Mouse (Mus musculus): ENCODE results near the gene Sap30l. TPM values are rescaled to one million over a fixed set of nuclear protein-coding genes. Genes with fewer than 3 reads are reported as not detected.

The Sap30l gene
- 10.4 and 11.6 TPM in 2 replicates for polyA plus RNA-seq (2015; fragmentation: Nextera tagmentation; extraction: Ambion mirVana)

GRCm38 (mm10) chr11:57800971-57801765, at the start of gene Sap30l:
Gene Sap30l, plus strand, starts transcription at chr11:57801637.
- Histone ChIP-seq H3K27ac (peak within 1 kb of the TSS; percentile 67), H3K4me2 (peak within 1 kb of the TSS; percentile 94), H3K36me3 (no peaks in the 10 kb centered on the region), H3K4me3 (peak within 1 kb of the TSS; percentile 98), H3K27me3 (no peaks in the 10 kb centered on the region), H3K9me3 (no peaks in the 10 kb centered on the region), H3K9ac (peak within 1 kb of the TSS; percentile 83), H3K4me1 (peaks cover 29% of the 10 kb centered on the region)
- ATAC-seq (ENCODE audit: borderline replicate concordance, extremely low read depth, low FRiP score, low TSS enrichment) = peak; percentile 98
- under 1% methylated on average over 42 of the region's 66 CpGs for WGBS

- 52% methylated on average over 14 of the region's 14 CpGs for WGBS
- H3K9me3 ChIP-seq = no peaks in the 10 kb centered on the region
- no peaks in the 10 kb centered on the region for H3K36me3 ChIP-seq
- no peak overlapping the region for H3K27ac ChIP-seq
- no peak overlapping the region for H3K9ac ChIP-seq
- H3K4me1 ChIP-seq = no peaks in the 10 kb centered on the region
- H3K4me3 ChIP-seq = no peak overlapping the region
- H3K27me3 ChIP-seq = no peaks in the 10 kb centered on the region
- no peak overlapping the region for H3K4me2 ChIP-seq
- no peak for ATAC-seq (ENCODE audit: borderline replicate concordance, extremely low read depth, low FRiP score, low TSS enrichment)
Measured at GRCm38 (mm10) chr11:57753538-57754203, 47.8 kb upstream of the Sap30l start.

GRCm38 (mm10) chr11:57758621-57759020, 42.8 kb upstream of the Sap30l start:
- no peak for ATAC-seq (ENCODE audit: borderline replicate concordance, extremely low read depth, low FRiP score, low TSS enrichment)
- H3K9ac ChIP-seq = no peak overlapping the region
- no peaks in the 10 kb centered on the region for H3K9me3 ChIP-seq
- H3K4me3 ChIP-seq = no peak overlapping the region
- no peaks in the 10 kb centered on the region for H3K36me3 ChIP-seq
- no peaks in the 10 kb centered on the region for H3K27me3 ChIP-seq
- WGBS = 65% methylated on average over 9 of the region's 9 CpGs
- H3K4me1 ChIP-seq = no peaks in the 10 kb centered on the region
- no peak overlapping the region for H3K27ac ChIP-seq
- H3K4me2 ChIP-seq = no peak overlapping the region

- H3K27ac ChIP-seq = no peak overlapping the region
- no peaks in the 10 kb centered on the region for H3K27me3 ChIP-seq
- WGBS = 12% methylated on average over 14 of the region's 14 CpGs
- no peak for ATAC-seq (ENCODE audit: borderline replicate concordance, extremely low read depth, low FRiP score, low TSS enrichment)
- H3K36me3 ChIP-seq = no peaks in the 10 kb centered on the region
- H3K9ac ChIP-seq = no peak overlapping the region
- no peaks in the 10 kb centered on the region for H3K9me3 ChIP-seq
- H3K4me1 ChIP-seq = no peaks in the 10 kb centered on the region
- H3K4me3 ChIP-seq = no peak overlapping the region
- H3K4me2 ChIP-seq = no peak overlapping the region
Measured at GRCm38 (mm10) chr11:57760509-57761058, 40.9 kb upstream of the Sap30l start.

DNA sequence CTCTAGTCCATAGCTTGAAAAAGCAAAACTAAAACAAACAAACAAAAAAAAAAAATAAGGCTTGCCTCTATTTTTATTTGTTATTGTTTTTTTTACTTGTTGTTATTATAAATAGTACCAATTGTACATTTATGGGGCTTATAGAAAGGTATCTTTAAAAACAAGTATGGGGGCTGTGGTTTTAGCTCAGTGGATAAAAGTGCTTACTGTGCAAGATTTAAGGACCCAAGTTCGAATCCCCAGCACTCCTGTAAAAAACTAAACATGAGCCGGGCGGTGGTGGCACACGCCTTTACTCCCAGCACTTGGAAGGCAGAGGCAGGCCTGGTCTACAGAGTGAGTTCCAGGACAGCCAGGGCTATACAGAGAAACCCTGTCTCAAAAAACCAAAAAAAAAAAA, 40.1 kb upstream of the Sap30l start:
- 96% methylated on average over 4 of the region's 4 CpGs for WGBS
- Histone ChIP-seq H3K27ac (no peak overlapping the region), H3K9ac (no peak overlapping the region), H3K36me3 (no peaks in the 10 kb centered on the region), H3K4me3 (no peak overlapping the region), H3K4me2 (no peak overlapping the region), H3K4me1 (no peaks in the 10 kb centered on the region), H3K9me3 (no peaks in the 10 kb centered on the region), H3K27me3 (no peaks in the 10 kb centered on the region)
- no peak for ATAC-seq (ENCODE audit: borderline replicate concordance, extremely low read depth, low FRiP score, low TSS enrichment)

- Histone ChIP-seq H3K4me2 (no peak overlapping the region), H3K36me3 (no peaks in the 10 kb centered on the region), H3K9me3 (no peaks in the 10 kb centered on the region), H3K27me3 (no peaks in the 10 kb centered on the region), H3K27ac (no peak overlapping the region), H3K9ac (no peak overlapping the region), H3K4me3 (no peak overlapping the region), H3K4me1 (no peaks in the 10 kb centered on the region)
- WGBS = 79% methylated on average over 3 of the region's 3 CpGs
- no peak for ATAC-seq (ENCODE audit: borderline replicate concordance, extremely low read depth, low FRiP score, low TSS enrichment)
Measured at GRCm38 (mm10) chr11:57764124-57764523, 37.3 kb upstream of the Sap30l start.

- Histone ChIP-seq H3K27me3 (no peaks in the 10 kb centered on the region), H3K27ac (no peak overlapping the region), H3K4me1 (no peaks in the 10 kb centered on the region), H3K36me3 (no peaks in the 10 kb centered on the region), H3K9ac (no peak overlapping the region), H3K4me2 (no peak overlapping the region), H3K9me3 (no peaks in the 10 kb centered on the region), H3K4me3 (no peak overlapping the region)
- 57% methylated on average over 12 of the region's 12 CpGs for WGBS
- no peak for ATAC-seq (ENCODE audit: borderline replicate concordance, extremely low read depth, low FRiP score, low TSS enrichment)
Measured at GRCm38 (mm10) chr11:57766617-57767016, 34.8 kb upstream of the Sap30l start.

DNA sequence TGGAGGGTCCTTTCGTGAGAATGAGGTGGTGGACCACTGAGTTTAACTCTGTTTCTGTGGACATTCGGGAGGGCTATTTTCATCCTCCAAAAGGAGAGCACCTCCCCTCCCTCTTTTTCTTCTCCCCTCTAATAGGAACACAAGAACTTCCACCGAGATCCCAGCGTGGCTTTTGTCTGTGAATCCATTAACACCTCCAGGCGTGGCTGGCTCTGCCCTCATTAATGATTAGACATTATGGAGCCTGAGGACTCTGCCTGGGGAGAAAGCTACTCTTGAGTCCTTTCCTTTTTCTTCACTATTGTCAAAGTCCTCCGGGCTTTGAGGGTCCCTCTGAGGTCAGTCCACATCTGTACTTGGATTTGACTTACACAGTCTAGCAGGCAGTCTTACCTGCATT, 34.3 kb upstream of the Sap30l start:
- Histone ChIP-seq H3K27ac (no peak overlapping the region), H3K4me1 (no peaks in the 10 kb centered on the region), H3K4me2 (no peak overlapping the region), H3K27me3 (no peaks in the 10 kb centered on the region), H3K4me3 (no peak overlapping the region), H3K9me3 (no peaks in the 10 kb centered on the region), H3K36me3 (no peaks in the 10 kb centered on the region), H3K9ac (no peak overlapping the region)
- WGBS = 43% methylated on average over 6 of the region's 6 CpGs
- no peak for ATAC-seq (ENCODE audit: borderline replicate concordance, extremely low read depth, low FRiP score, low TSS enrichment)

- Histone ChIP-seq H3K4me3 (no peak overlapping the region), H3K27me3 (no peaks in the 10 kb centered on the region), H3K4me1 (no peaks in the 10 kb centered on the region), H3K27ac (no peak overlapping the region), H3K9me3 (no peaks in the 10 kb centered on the region), H3K9ac (no peak overlapping the region), H3K36me3 (no peaks in the 10 kb centered on the region), H3K4me2 (no peak overlapping the region)
- ATAC-seq (ENCODE audit: borderline replicate concordance, extremely low read depth, low FRiP score, low TSS enrichment) = no peak
- 87% methylated on average over 5 of the region's 5 CpGs for WGBS
Measured at GRCm38 (mm10) chr11:57770776-57771175, 30.7 kb upstream of the Sap30l start.

DNA sequence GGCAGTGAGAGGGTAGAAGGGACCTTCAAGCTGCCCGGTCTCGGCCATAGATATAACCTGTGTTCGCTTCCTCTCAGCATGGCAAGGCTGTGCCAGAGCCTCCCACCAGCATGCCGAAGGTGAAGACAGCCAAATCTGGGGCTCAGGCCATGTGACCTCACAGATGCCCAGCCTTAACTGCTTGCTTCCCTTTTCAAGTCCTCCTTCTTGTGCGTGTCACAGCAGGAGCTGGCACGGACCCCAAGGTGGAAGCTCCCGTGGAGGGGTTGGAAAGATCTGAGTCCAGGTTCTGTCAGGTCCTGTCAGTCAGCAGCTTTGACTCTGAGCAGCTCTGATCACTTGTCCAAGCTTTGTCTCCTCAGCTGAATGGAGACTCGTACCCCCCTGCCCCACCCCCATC, 29.8 kb upstream of the Sap30l start:
- H3K9me3 ChIP-seq = no peaks in the 10 kb centered on the region
- no peak for ATAC-seq (ENCODE audit: borderline replicate concordance, extremely low read depth, low FRiP score, low TSS enrichment)
- WGBS = 84% methylated on average over 8 of the region's 8 CpGs
- H3K27me3 ChIP-seq = no peaks in the 10 kb centered on the region
- no peaks in the 10 kb centered on the region for H3K4me1 ChIP-seq
- H3K4me3 ChIP-seq = no peak overlapping the region
- H3K9ac ChIP-seq = no peak overlapping the region
- H3K4me2 ChIP-seq = no peak overlapping the region
- H3K27ac ChIP-seq = no peak overlapping the region
- H3K36me3 ChIP-seq = no peaks in the 10 kb centered on the region

DNA sequence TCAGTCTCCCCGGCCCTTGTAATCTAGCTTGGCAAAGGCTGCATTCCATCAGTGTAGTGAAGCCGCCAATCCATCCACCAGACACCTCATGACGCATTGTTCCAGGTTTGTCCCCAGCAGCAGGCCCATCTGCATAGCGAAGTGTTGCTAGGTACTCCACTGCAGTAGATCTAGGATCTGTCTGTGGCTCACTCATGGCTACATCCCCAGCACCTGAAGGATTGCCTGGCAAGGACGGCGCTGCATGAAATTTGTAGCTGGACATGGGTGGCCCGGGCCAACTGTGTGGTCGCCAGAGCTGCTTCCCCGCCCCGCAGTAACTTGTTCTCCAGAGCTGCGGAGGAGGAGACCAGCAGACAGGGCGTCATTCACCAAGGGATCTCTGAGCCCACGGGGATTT, 28.0 kb upstream of the Sap30l start:
- H3K9me3 ChIP-seq = no peaks in the 10 kb centered on the region
- H3K4me1 ChIP-seq = no peaks in the 10 kb centered on the region
- 29% methylated on average over 13 of the region's 13 CpGs for WGBS
- H3K4me3 ChIP-seq = no peak overlapping the region
- no peak overlapping the region for H3K27ac ChIP-seq
- H3K27me3 ChIP-seq = no peaks in the 10 kb centered on the region
- no peaks in the 10 kb centered on the region for H3K36me3 ChIP-seq
- no peak for ATAC-seq (ENCODE audit: borderline replicate concordance, extremely low read depth, low FRiP score, low TSS enrichment)
- no peak overlapping the region for H3K9ac ChIP-seq
- H3K4me2 ChIP-seq = no peak overlapping the region

- H3K27ac ChIP-seq = no peak overlapping the region
- no peaks in the 10 kb centered on the region for H3K27me3 ChIP-seq
- H3K4me2 ChIP-seq = no peak overlapping the region
- H3K4me1 ChIP-seq = no peaks in the 10 kb centered on the region
- no peak overlapping the region for H3K4me3 ChIP-seq
- H3K9me3 ChIP-seq = no peaks in the 10 kb centered on the region
- WGBS = 11% methylated on average over 4 of the region's 4 CpGs
- ATAC-seq (ENCODE audit: borderline replicate concordance, extremely low read depth, low FRiP score, low TSS enrichment) = no peak
- H3K9ac ChIP-seq = no peak overlapping the region
- H3K36me3 ChIP-seq = no peaks in the 10 kb centered on the region
Measured at GRCm38 (mm10) chr11:57773936-57774335, 27.5 kb upstream of the Sap30l start.

Measured in lung, embryonic 15.5 days (tissue).